Mouse (Mus musculus) left cerebral cortex, adult 8-10 months (tissue): Measurements from ENCODE around the gene Gid8. TPM values are rescaled to one million over a fixed set of nuclear protein-coding genes. Genes with fewer than 3 reads are reported as not detected.
A peak's percentile ranks its signal among the peaks of the same experiment; 100 is the strongest.
"Not testable (repeated sequence)": the region's sequence is repeated elsewhere in the genome, so short reads cannot be mapped to it uniquely, and the experiment has no call there.

Experiments used
- DNase-seq, 2 experiments: peaks; one replicate each; pipeline ENCODE4 v3.0.0; 2022; ENCODE audit warnings: low spot score in 2 of 2
- total RNA-seq, 4 experiments: library from RNA; stranded (reverse); gene quantifications; 2 replicates each; pipeline ENCODE4 v1.2.4; 2022

Gid8 gene
- total RNA-seq, 4 experiments from 2014 or later, result 66.2 to 72.7 (median 68.5) TPM

- no peak for DNase-seq
These were observed 599 bp downstream of the Gid8 start for GRCm38 (mm10) chr2:180710276-180711155.

- no peak for DNase-seq
These were observed 1.6 kb downstream of the Gid8 start for GRCm38 (mm10) chr2:180711527-180711926.

GRCm38 (mm10) chr2:180712037-180712689 is 2.2 kb downstream of the Gid8 start:
- no peak for DNase-seq

GRCm38 (mm10) chr2:180722748-180723147 is 12.8 kb downstream of the Gid8 start:
- DNase-seq, result not testable (repeated sequence)

- no peak for DNase-seq
These were observed 13.9 kb downstream of the Gid8 start for GRCm38 (mm10) chr2:180723865-180724264.

- no peak for DNase-seq
These were observed 14.9 kb downstream of the Gid8 start, which contains the start of gene Slc17a9 for GRCm38 (mm10) chr2:180724585-180725413. TSS of gene Slc17a9 (plus strand) at chr2:180725263.

- DNase-seq, result no peak
These were observed 15.5 kb downstream of the Gid8 start for GRCm38 (mm10) chr2:180725414-180725778.

GRCm38 (mm10) chr2:180725856-180726629 is 16.1 kb downstream of the Gid8 start:
- DNase-seq, result no peak

GRCm38 (mm10) chr2:180726658-180727442 is 16.9 kb downstream of the Gid8 start:
- DNase-seq, result no peak

- no peak for DNase-seq
These were observed 17.7 kb downstream of the Gid8 start for GRCm38 (mm10) chr2:180727613-180728021.

- no peak for DNase-seq
These were observed 21.1 kb downstream of the Gid8 start for GRCm38 (mm10) chr2:180731036-180731435.

- DNase-seq, result no peak
These were observed 22.1 kb downstream of the Gid8 start for GRCm38 (mm10) chr2:180731984-180732383.

- no peak for DNase-seq
These were observed 25.3 kb downstream of the Gid8 start for GRCm38 (mm10) chr2:180735232-180735631.

GRCm38 (mm10) chr2:180737984-180738383 is 28.1 kb downstream of the Gid8 start:
- no peak for DNase-seq

- DNase-seq, result no peak
These were observed 30.4 kb downstream of the Gid8 start for GRCm38 (mm10) chr2:180740349-180740748.

- DNase-seq, result no peak
These were observed 31.5 kb downstream of the Gid8 start for GRCm38 (mm10) chr2:180741421-180741820.

- DNase-seq, result no peak
These were observed 32.9 kb downstream of the Gid8 start for GRCm38 (mm10) chr2:180742820-180743219.

GRCm38 (mm10) chr2:180743321-180743720 is 33.4 kb downstream of the Gid8 start:
- DNase-seq, result no peak

- DNase-seq, result peak; percentile 67 to 72
These were observed 35.5 kb downstream of the Gid8 start for GRCm38 (mm10) chr2:180745248-180745927.
